Mouse (Mus musculus) heart, embryonic 12.5 days (tissue): ENCODE measurements around the gene Hpse2. TPM values are rescaled to one million over a fixed set of nuclear protein-coding genes. Genes with fewer than 3 reads are reported as not detected.
A peak's percentile ranks its signal among the peaks of the same experiment; 100 is the strongest.

ENCODE experiments used
- ATAC-seq: fragments of 200-750 bp; cut with Nextera tagmentation; 2 replicates; pipeline ENCODE4 v1.8.0; 2017; ENCODE audit warnings: moderate TSS enrichment, moderate library complexity; ENCODE audit not compliant: insufficient number of reproducible peaks, low FRiP score
- H3K27ac ChIP-seq: fragments of 300-500 bp; sonication (generic); 2 replicates; pipeline ENCODE4 v1.5.1; 2016; ENCODE audit warnings: mild to moderate bottlenecking, moderate library complexity; ENCODE audit not compliant: poor library complexity, severe bottlenecking
- H3K27me3 ChIP-seq: fragments of 300-500 bp; sonication (generic); replicated peaks from 2 replicates; pipeline ENCODE4 v1.6.1; 2016; ENCODE audit warnings: mild to moderate bottlenecking, moderate library complexity
- H3K36me3 ChIP-seq: fragments of 300-500 bp; sonication (generic); 2 replicates; pipeline ENCODE4 v1.6.1; 2016; ENCODE audit warnings: mild to moderate bottlenecking, moderate library complexity
- H3K4me1 ChIP-seq: fragments of 300-500 bp; sonication (generic); replicated peaks from 2 replicates; pipeline ENCODE4 v1.6.1; 2016; ENCODE audit warnings: mild to moderate bottlenecking
- H3K4me2 ChIP-seq: fragments of 300-500 bp; sonication (generic); 2 replicates; pipeline ENCODE4 v1.6.1; 2016; ENCODE audit warnings: mild to moderate bottlenecking, moderate library complexity
- H3K4me3 ChIP-seq: fragments of 300-500 bp; sonication (generic); 2 replicates; pipeline ENCODE4 v1.5.1; 2016; ENCODE audit warnings: mild to moderate bottlenecking
- H3K9ac ChIP-seq: fragments of 300-500 bp; sonication (generic); 2 replicates; pipeline ENCODE4 v1.6.1; 2016; ENCODE audit warnings: mild to moderate bottlenecking, moderate library complexity
- H3K9me3 ChIP-seq: fragments of 300-500 bp; sonication (generic); replicated peaks from 2 replicates; pipeline ENCODE4 v1.6.1; 2016; ENCODE audit warnings: mild to moderate bottlenecking, moderate library complexity
- WGBS: fragments of 180-500 bp; shearing (Covaris S2); methylation state at CpG from one replicate; pipeline ENCODE4 v1.1.7; 2016; 5-methylcytosine and 5-hydroxymethylcytosine counted together
- polyA plus RNA-seq: library from polyadenylated mRNA; unstranded; fragments of >200 nt; fragmentation: Nextera tagmentation; extraction: Ambion mirVana; gene quantifications from 2 replicates; pipeline ENCODE4 v1.2.1, GENCODE M21; 2016

The Hpse2 gene
- polyA plus RNA-seq, 1 experiment from 2014 or later = 0.51 TPM

- H3K9me3 ChIP-seq = no peaks in the 10 kb centered on the region
- WGBS = 69% methylated on average over 4 of the region's 4 CpGs
- no peak for ATAC-seq
- no peak overlapping the region for H3K4me3 ChIP-seq
- H3K9ac ChIP-seq = no peak overlapping the region
- H3K27ac ChIP-seq = peak overlapping the region; percentile 39; the same call in 1 of the 2 replicates
- H3K36me3 ChIP-seq = no peaks in the 10 kb centered on the region
- no peak overlapping the region for H3K4me2 ChIP-seq
- no peaks in the 10 kb centered on the region for H3K27me3 ChIP-seq
- peaks cover 11% of the 10 kb centered on the region for H3K4me1 ChIP-seq
Observed at GRCm38 (mm10) chr19:42839621-42840294, 548.4 kb downstream of the Hpse2 start.

GRCm38 (mm10) chr19:42839118-42839517 is 549.0 kb downstream of the Hpse2 start:
- Histone ChIP-seq H3K9me3 (no peaks in the 10 kb centered on the region), H3K4me1 (peaks cover 11% of the 10 kb centered on the region), H3K36me3 (no peaks in the 10 kb centered on the region), H3K9ac (no peak overlapping the region), H3K27ac (no peak overlapping the region), H3K4me3 (no peak overlapping the region), H3K4me2 (no peak overlapping the region), H3K27me3 (no peaks in the 10 kb centered on the region)
- ATAC-seq = no peak
- 81% methylated on average over 2 of the region's 2 CpGs for WGBS

DNA sequence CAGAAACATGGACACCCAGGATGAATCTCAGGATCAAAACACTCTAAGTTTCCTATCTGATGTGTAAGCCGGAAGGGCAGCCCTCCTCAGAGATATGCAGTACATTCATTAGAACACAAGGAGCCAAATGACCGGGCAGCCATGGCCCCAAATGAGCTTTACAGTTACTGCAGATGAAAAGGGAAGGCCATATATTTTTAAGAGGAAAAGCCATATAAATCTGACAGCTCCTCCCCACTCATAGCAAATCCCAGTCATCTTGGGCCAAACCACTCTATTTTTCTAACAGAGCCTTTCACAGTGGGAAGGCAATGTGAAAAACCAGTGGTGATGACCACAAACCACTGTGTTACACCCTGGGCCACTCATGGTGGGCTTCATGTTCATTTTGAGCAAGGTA is 549.9 kb downstream of the Hpse2 start:
- Histone ChIP-seq H3K4me3 (no peak overlapping the region), H3K36me3 (no peaks in the 10 kb centered on the region), H3K9ac (no peak overlapping the region), H3K27me3 (no peaks in the 10 kb centered on the region), H3K9me3 (no peaks in the 10 kb centered on the region), H3K27ac (no peak overlapping the region), H3K4me1 (peaks cover 11% of the 10 kb centered on the region), H3K4me2 (no peak overlapping the region)
- ATAC-seq = no peak
- 82% methylated on average over 2 of the region's 2 CpGs for WGBS

- ATAC-seq = no peak
- no peak overlapping the region for H3K9ac ChIP-seq
- H3K27ac ChIP-seq = no peak overlapping the region
- no peak overlapping the region for H3K4me3 ChIP-seq
- no peaks in the 10 kb centered on the region for H3K9me3 ChIP-seq
- peaks cover 11% of the 10 kb centered on the region for H3K4me1 ChIP-seq
- WGBS = 85% methylated on average over 10 of the region's 10 CpGs
- no peak overlapping the region for H3K4me2 ChIP-seq
- no peaks in the 10 kb centered on the region for H3K36me3 ChIP-seq
- no peaks in the 10 kb centered on the region for H3K27me3 ChIP-seq
Observed at GRCm38 (mm10) chr19:42837591-42837990, 550.6 kb downstream of the Hpse2 start.

DNA sequence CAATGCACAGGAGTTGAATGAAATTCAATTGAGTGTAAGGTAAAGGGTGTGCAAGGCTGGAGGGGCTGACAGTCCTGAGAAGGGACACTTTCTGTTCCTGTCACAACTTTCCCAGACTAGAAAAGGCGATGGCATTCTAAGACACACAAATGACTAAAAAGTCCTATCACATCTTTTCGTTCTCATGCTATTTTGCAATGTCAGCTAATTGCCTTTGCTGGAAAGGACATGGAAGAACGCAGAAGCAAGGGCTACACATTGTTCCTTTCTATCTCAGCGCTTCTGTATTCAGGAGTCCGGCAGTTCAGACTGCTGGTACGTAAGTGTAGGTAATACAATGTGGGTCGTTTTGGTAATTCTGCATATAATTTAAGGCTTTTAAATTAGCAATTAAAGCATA is 555.0 kb downstream of the Hpse2 start:
- ATAC-seq = no peak
- H3K4me3 ChIP-seq = no peak overlapping the region
- H3K36me3 ChIP-seq = no peaks in the 10 kb centered on the region
- H3K4me1 ChIP-seq = 0 out of 2 replicates have a peak, but pooled peaks cover 8% of the 10 kb centered on the region
- no peak overlapping the region for H3K27ac ChIP-seq
- no peak overlapping the region for H3K9ac ChIP-seq
- no peaks in the 10 kb centered on the region for H3K27me3 ChIP-seq
- WGBS = 83% methylated on average over 7 of the region's 7 CpGs
- H3K9me3 ChIP-seq = no peaks in the 10 kb centered on the region
- no peak overlapping the region for H3K4me2 ChIP-seq

- no peaks in the 10 kb centered on the region for H3K27me3 ChIP-seq
- 81% methylated on average over 2 of the region's 2 CpGs for WGBS
- no peak overlapping the region for H3K4me2 ChIP-seq
- no peaks in the 10 kb centered on the region for H3K9me3 ChIP-seq
- ATAC-seq = no peak
- H3K27ac ChIP-seq = no peak overlapping the region
- H3K9ac ChIP-seq = no peak overlapping the region
- H3K36me3 ChIP-seq = no peaks in the 10 kb centered on the region
- H3K4me3 ChIP-seq = no peak overlapping the region
- 0 out of 2 replicates have a peak, but pooled peaks cover 8% of the 10 kb centered on the region for H3K4me1 ChIP-seq
Observed at GRCm38 (mm10) chr19:42832251-42832650, 555.9 kb downstream of the Hpse2 start.

DNA sequence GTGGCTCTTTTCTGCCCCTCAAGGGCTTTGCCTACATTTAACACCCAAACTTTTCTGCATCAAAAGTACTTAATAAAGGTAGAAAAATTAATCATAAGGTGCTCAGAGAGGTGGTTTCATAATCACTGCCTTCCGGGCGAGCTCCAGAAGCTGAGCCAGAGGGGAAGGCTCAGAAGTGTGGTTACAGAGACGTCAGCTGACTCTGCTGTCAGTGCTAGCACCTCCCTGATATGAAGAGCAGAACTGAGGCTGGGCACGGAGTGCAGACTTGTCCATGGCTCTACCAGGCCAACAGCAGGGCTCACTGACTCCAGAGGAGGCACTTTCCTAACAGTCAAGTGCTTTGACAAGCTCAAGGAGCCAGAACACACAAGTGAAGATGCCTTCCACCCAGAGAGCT is 559.0 kb downstream of the Hpse2 start:
- no peak overlapping the region for H3K4me2 ChIP-seq
- no peak overlapping the region for H3K4me3 ChIP-seq
- no peaks in the 10 kb centered on the region for H3K36me3 ChIP-seq
- no peak for ATAC-seq
- H3K9ac ChIP-seq = no peak overlapping the region
- no peaks in the 10 kb centered on the region for H3K27me3 ChIP-seq
- H3K9me3 ChIP-seq = no peaks in the 10 kb centered on the region
- no peak overlapping the region for H3K27ac ChIP-seq
- WGBS = 24% methylated on average over 4 of the region's 4 CpGs
- H3K4me1 ChIP-seq = 0 out of 2 replicates have a peak, but pooled peaks cover 8% of the 10 kb centered on the region

- Histone ChIP-seq H3K36me3 (no peaks in the 10 kb centered on the region), H3K4me3 (no peak overlapping the region), H3K27ac (no peak overlapping the region), H3K9ac (no peak overlapping the region), H3K4me1 (0 out of 2 replicates have a peak, but pooled peaks cover 8% of the 10 kb centered on the region), H3K27me3 (no peaks in the 10 kb centered on the region), H3K4me2 (no peak overlapping the region), H3K9me3 (no peaks in the 10 kb centered on the region)
- 86% methylated on average over 3 of the region's 3 CpGs for WGBS
- no peak for ATAC-seq
Observed at GRCm38 (mm10) chr19:42827843-42828242, 560.3 kb downstream of the Hpse2 start.

- no peak overlapping the region for H3K4me2 ChIP-seq
- H3K9ac ChIP-seq = no peak overlapping the region
- no peaks in the 10 kb centered on the region for H3K4me1 ChIP-seq
- WGBS = 84% methylated on average over 5 of the region's 5 CpGs
- H3K27me3 ChIP-seq = no peaks in the 10 kb centered on the region
- H3K36me3 ChIP-seq = no peaks in the 10 kb centered on the region
- H3K4me3 ChIP-seq = no peak overlapping the region
- H3K9me3 ChIP-seq = no peaks in the 10 kb centered on the region
- H3K27ac ChIP-seq = no peak overlapping the region
- ATAC-seq = no peak
Observed at GRCm38 (mm10) chr19:42820109-42820508, 568.0 kb downstream of the Hpse2 start.

GRCm38 (mm10) chr19:42817761-42818160 is 570.4 kb downstream of the Hpse2 start:
- Histone ChIP-seq H3K4me3 (no peak overlapping the region), H3K36me3 (no peaks in the 10 kb centered on the region), H3K9me3 (no peaks in the 10 kb centered on the region), H3K27me3 (no peaks in the 10 kb centered on the region), H3K27ac (no peak overlapping the region), H3K4me1 (no peaks in the 10 kb centered on the region), H3K4me2 (no peak overlapping the region), H3K9ac (no peak overlapping the region)
- 69% methylated on average over 2 of the region's 2 CpGs for WGBS
- no peak for ATAC-seq

GRCm38 (mm10) chr19:42816261-42816660 is 571.9 kb downstream of the Hpse2 start:
- Histone ChIP-seq H3K4me3 (no peak overlapping the region), H3K27me3 (no peaks in the 10 kb centered on the region), H3K4me1 (peaks cover 4% of the 10 kb centered on the region; the same call in 1 of the 2 replicates), H3K9me3 (no peaks in the 10 kb centered on the region), H3K4me2 (no peak overlapping the region), H3K27ac (no peak overlapping the region), H3K9ac (no peak overlapping the region), H3K36me3 (no peaks in the 10 kb centered on the region)
- ATAC-seq = no peak
- 84% methylated on average over 2 of the region's 2 CpGs for WGBS

DNA sequence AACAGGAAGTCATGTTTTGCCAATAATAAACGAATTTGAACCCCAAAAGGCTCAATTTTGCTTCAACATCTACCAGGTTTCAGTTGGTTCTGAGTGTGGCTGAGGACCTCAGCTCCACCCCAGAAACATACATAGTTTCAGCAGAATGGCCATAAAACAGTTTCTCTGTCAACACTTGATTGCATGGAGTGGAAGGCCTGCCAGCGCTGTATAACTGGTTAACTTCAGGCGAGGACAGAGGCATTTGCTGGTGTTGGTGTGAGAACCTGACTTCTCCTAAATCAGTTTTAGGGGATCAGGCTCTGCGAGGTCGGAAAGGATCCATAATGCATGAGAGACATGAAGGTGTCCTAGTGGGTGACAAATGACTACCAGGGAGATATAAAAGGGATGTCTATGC is 578.0 kb downstream of the Hpse2 start:
- no peaks in the 10 kb centered on the region for H3K27me3 ChIP-seq
- no peak overlapping the region for H3K27ac ChIP-seq
- H3K9me3 ChIP-seq = no peaks in the 10 kb centered on the region
- 65% methylated on average over 5 of the region's 5 CpGs for WGBS
- no peak overlapping the region for H3K9ac ChIP-seq
- no peak overlapping the region for H3K4me3 ChIP-seq
- no peaks in the 10 kb centered on the region for H3K36me3 ChIP-seq
- ATAC-seq = no peak
- peaks cover 4% of the 10 kb centered on the region; the same call in 1 of the 2 replicates for H3K4me1 ChIP-seq
- H3K4me2 ChIP-seq = no peak overlapping the region
